Mouse (Mus musculus) brain, embryonic 14.5 days (tissue): Measurements from ENCODE around the gene Srsf11. TPM values are rescaled to one million over a fixed set of nuclear protein-coding genes. Genes with fewer than 3 reads are reported as not detected.

Experiments
- DNase-seq: peaks from one replicate; pipeline ENCODE4 v3.0.0-alpha.2; 2011; ENCODE audit warnings: low read depth
- CTCF ChIP-seq: fragments of 200-500 bp; IDR thresholded peaks from 2 replicates; pipeline ENCODE4 v1.5.1; 2012; ENCODE audit warnings: inconsistent platforms, mild to moderate bottlenecking, moderate library complexity, borderline replicate concordance; ENCODE audit not compliant: insufficient read depth, insufficient read length; ENCODE audit errors: extremely low read depth
- POLR2A ChIP-seq: fragments of 200-500 bp; IDR thresholded peaks from 2 replicates; pipeline ENCODE4 v1.6.1; 2012; ENCODE audit warnings: mild to moderate bottlenecking, inconsistent platforms, borderline replicate concordance; ENCODE audit not compliant: poor library complexity, insufficient read depth, insufficient read length, severe bottlenecking; ENCODE audit errors: extremely low read depth
- polyA plus RNA-seq: library from polyadenylated mRNA; depleted of rRNA; stranded (reverse); fragments of >200 nt; gene quantifications from 2 replicates; pipeline ENCODE4 v1.2.3, GENCODE M21; 2012; rRNA removed

The Srsf11 gene
- polyA plus RNA-seq, 1 experiment, result 476 TPM

DNA sequence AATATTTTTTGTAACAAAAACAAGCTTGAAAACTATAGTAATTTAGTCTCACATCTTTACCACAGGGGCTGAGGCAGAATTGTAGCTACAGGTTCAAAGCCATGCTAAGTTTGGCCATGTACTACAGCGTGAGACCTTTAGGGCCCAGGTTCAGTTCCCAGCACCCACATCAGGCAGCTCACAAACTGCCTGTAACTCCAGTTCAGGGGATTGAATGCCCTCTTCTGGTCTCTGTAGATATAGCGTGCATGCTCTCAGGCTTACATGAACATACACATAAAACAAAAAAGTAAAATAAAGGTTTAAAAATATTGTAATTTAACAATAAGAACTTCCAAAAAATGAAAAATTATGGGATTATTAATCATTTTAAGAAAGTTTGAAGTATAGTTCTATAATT lies 63.2 kb downstream of the Srsf11 start:
- no peak for DNase-seq
- TF ChIP-seq CTCF, result no peak
- TF ChIP-seq POLR2A, result no peak

DNA sequence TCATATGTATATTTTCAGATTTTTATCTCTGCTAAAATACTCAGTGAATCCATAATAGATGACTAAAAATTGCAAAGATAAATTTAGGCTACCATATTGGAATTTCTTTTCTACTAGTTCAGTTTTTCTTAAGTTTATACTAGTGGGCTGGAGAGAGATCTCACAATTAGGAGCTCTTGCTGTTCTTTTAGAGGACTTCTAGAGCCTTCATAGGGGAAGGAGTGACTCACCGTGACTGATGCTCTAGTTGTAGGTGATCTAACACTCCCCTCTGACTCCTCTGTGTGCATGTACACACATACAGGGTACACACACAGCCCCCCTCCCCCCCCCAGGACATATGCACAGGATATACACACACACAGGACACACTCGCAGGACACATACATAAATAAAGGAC lies 65.3 kb downstream of the Srsf11 start:
- TF ChIP-seq CTCF, result no peak
- no peak for TF ChIP-seq POLR2A
- no peak for DNase-seq

Other genes with a start within 250 kb of the Srsf11 start
- gene Cth, start 111.6 kb downstream of the Srsf11 start, polyA plus RNA-seq, result 2.7 and 4.3 TPM in 2 replicates
- 24.4 and 29.4 TPM in 2 replicates for gene Ankrd13c, start 89.4 kb downstream of the Srsf11 start, polyA plus RNA-seq
- 31.1 and 32.7 TPM in 2 replicates for gene Lrrc40, start within 50 bp of the Srsf11 start, polyA plus RNA-seq